Mouse (Mus musculus) stomach, embryonic 16.5 days (tissue): ENCODE measurements at regions not wholly inside any gene's neighbourhood (a gene's known extent, or its start where the extent isn't known, plus 50 kb on each side); places are given as distances from the start of the nearest gene placed in this dataset.

ENCODE experiments used
- ATAC-seq: fragments of 200-750 bp; cut with Nextera tagmentation; 2 replicates; pipeline ENCODE4 v1.8.0; 2017; ENCODE audit warnings: moderate number of reproducible peaks, moderate TSS enrichment; ENCODE audit not compliant: insufficient read depth, low FRiP score
- H3K27ac ChIP-seq: fragments of 300-500 bp; sonication (generic); 2 replicates; pipeline ENCODE4 v1.5.1; 2014; ENCODE audit warnings: low read length
- H3K27me3 ChIP-seq: fragments of 300-500 bp; sonication (generic); 2 replicates; pipeline ENCODE4 v1.6.1; 2014; ENCODE audit warnings: low read length, control low read depth, mixed read lengths; ENCODE audit not compliant: control insufficient read depth, insufficient read depth
- H3K36me3 ChIP-seq: fragments of 300-500 bp; sonication (generic); 2 replicates; pipeline ENCODE4 v1.6.1; 2014; ENCODE audit warnings: low read length; ENCODE audit not compliant: control insufficient read depth, insufficient read depth
- H3K4me1 ChIP-seq: fragments of 300-500 bp; sonication (generic); 2 replicates; pipeline ENCODE4 v1.6.1; 2014; ENCODE audit warnings: low read length, control low read depth, mixed read lengths; ENCODE audit not compliant: control insufficient read depth, insufficient read depth
- H3K4me2 ChIP-seq: fragments of 300-500 bp; sonication (generic); 2 replicates; pipeline ENCODE4 v1.6.1; 2014; ENCODE audit warnings: low read depth, low read length, mixed read lengths
- H3K4me3 ChIP-seq: fragments of 300-500 bp; sonication (generic); replicated peaks from 2 replicates; pipeline ENCODE4 v1.5.1; 2014; ENCODE audit warnings: mild to moderate bottlenecking, low read length
- H3K9ac ChIP-seq: fragments of 300-500 bp; sonication (generic); 2 replicates; pipeline ENCODE4 v1.6.1; 2014; ENCODE audit warnings: low read length
- H3K9me3 ChIP-seq: fragments of 300-500 bp; sonication (generic); replicated peaks from 2 replicates; pipeline ENCODE4 v1.6.1; 2016; ENCODE audit warnings: low read length, control low read depth; ENCODE audit not compliant: control insufficient read depth
- WGBS: fragments of 180-500 bp; shearing (Covaris S2); extraction: QIAGEN DNeasy Blood & Tissue Kit; methylation state at CpG from one replicate; pipeline ENCODE4 v1.1.7; 2014; 5-methylcytosine and 5-hydroxymethylcytosine counted together

DNA sequence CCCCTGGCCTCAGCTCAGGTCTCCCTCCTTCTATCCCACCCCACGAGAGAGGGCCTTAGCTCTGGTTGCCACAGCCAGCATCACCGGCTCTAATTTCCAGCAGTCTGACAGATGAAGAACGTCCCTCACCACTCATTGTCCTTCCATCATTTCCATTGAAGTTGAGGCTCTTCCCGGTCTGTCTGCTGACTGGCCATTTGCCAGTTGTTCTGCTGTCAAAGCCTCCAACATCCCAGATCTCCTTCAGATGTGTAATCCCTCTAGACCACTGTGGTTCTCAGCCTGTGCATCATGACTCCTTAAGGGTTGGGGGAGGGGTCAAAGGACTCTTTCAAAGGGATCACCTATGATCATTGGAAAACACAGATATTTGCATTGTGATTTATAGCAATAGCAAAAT is 181.6 kb downstream of the Rplp1 start:
- Histone ChIP-seq H3K4me3 (no peak overlapping the region), H3K4me1 (no peaks in the 10 kb centered on the region), H3K27ac (no peak overlapping the region), H3K4me2 (no peak overlapping the region), H3K27me3 (no peaks in the 10 kb centered on the region), H3K9me3 (no peaks in the 10 kb centered on the region), H3K36me3 (no peaks in the 10 kb centered on the region), H3K9ac (no peak overlapping the region)
- no peak for ATAC-seq
- WGBS: 55% methylated on average over 4 of the region's 4 CpGs

GRCm38 (mm10) chr9:61728115-61728514 is 186.2 kb downstream of the Rplp1 start:
- no peaks in the 10 kb centered on the region for H3K36me3 ChIP-seq
- H3K4me3 ChIP-seq: no peak overlapping the region
- no peaks in the 10 kb centered on the region for H3K27me3 ChIP-seq
- no peak overlapping the region for H3K9ac ChIP-seq
- no peak overlapping the region for H3K4me2 ChIP-seq
- H3K27ac ChIP-seq: no peak overlapping the region
- H3K4me1 ChIP-seq: no peaks in the 10 kb centered on the region; the same call in none of the 2 replicates
- ATAC-seq: no peak
- 46% methylated on average over 4 of the region's 4 CpGs for WGBS
- H3K9me3 ChIP-seq: no peaks in the 10 kb centered on the region

- no peak for ATAC-seq
- H3K27ac ChIP-seq: no peak overlapping the region
- H3K9ac ChIP-seq: no peak overlapping the region
- WGBS: 53% methylated on average over 10 of the region's 10 CpGs
- peaks cover 3% of the 10 kb centered on the region for H3K4me1 ChIP-seq
- no peaks in the 10 kb centered on the region for H3K27me3 ChIP-seq
- H3K36me3 ChIP-seq: no peaks in the 10 kb centered on the region
- no peaks in the 10 kb centered on the region for H3K9me3 ChIP-seq
- H3K4me2 ChIP-seq: no peak overlapping the region
- no peak overlapping the region for H3K4me3 ChIP-seq
Measured at GRCm38 (mm10) chr9:61727651-61728050, 186.7 kb downstream of the Rplp1 start.

DNA sequence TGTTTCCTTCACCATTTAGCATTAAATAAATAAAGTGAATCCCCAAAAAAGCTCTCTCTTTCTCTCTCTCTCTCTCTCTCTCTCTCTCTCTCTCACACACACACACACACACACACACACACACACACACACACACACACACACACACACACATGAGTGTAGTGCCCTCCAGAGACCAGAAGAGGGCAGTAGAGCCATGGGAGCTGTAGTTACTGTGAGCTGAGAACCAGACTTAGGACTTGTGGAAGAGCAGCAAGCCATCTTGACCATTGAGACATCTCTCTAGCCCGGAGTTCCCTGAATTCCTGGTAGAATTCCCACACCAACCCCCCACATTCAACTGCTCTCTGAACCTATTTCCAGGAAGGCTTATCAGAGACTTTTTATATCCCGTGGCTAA is 190.3 kb downstream of the Rplp1 start:
- Histone ChIP-seq H3K27me3 (no peaks in the 10 kb centered on the region), H3K4me1 (peaks cover 6% of the 10 kb centered on the region), H3K27ac (no peak overlapping the region), H3K36me3 (no peaks in the 10 kb centered on the region), H3K9ac (no peak overlapping the region), H3K9me3 (no peaks in the 10 kb centered on the region), H3K4me3 (no peak overlapping the region), H3K4me2 (no peak overlapping the region)
- 93% methylated on average over 2 of the region's 2 CpGs for WGBS
- no peak for ATAC-seq

GRCm38 (mm10) chr9:61723021-61723581 is 191.2 kb downstream of the Rplp1 start:
- Histone ChIP-seq H3K4me3 (no peak overlapping the region), H3K9me3 (no peaks in the 10 kb centered on the region), H3K9ac (no peak overlapping the region), H3K27ac (peak overlapping the region; percentile 34; the same call in 1 of the 2 replicates), H3K4me1 (peaks cover 6% of the 10 kb centered on the region), H3K36me3 (no peaks in the 10 kb centered on the region), H3K27me3 (no peaks in the 10 kb centered on the region), H3K4me2 (no peak overlapping the region)
- ATAC-seq: peak; percentile 60; the same call in 1 of the 2 replicates
- 31% methylated on average over 8 of the region's 8 CpGs for WGBS

- WGBS: 87% methylated on average over 5 of the region's 5 CpGs
- peaks cover 6% of the 10 kb centered on the region for H3K4me1 ChIP-seq
- ATAC-seq: no peak
Measured at GRCm38 (mm10) chr9:61721851-61722250, 192.5 kb downstream of the Rplp1 start.

GRCm38 (mm10) chr9:61721071-61721470 is 193.3 kb downstream of the Rplp1 start:
- H3K36me3 ChIP-seq: no peaks in the 10 kb centered on the region
- WGBS: 53% methylated on average over 4 of the region's 4 CpGs

More at GRCm38 (mm10) chr9:61721851-61722250, 192.5 kb downstream of the Rplp1 start:
- no peaks in the 10 kb centered on the region for H3K36me3 ChIP-seq
- H3K9ac ChIP-seq: no peak overlapping the region
- no peak overlapping the region for H3K4me3 ChIP-seq
- no peak overlapping the region for H3K27ac ChIP-seq
- H3K27me3 ChIP-seq: no peaks in the 10 kb centered on the region
- no peaks in the 10 kb centered on the region for H3K9me3 ChIP-seq
- no peak overlapping the region for H3K4me2 ChIP-seq

GRCm38 (mm10) chr9:61720206-61720605 is 194.1 kb downstream of the Rplp1 start:
- Histone ChIP-seq H3K36me3 (no peaks in the 10 kb centered on the region), H3K4me2 (no peak overlapping the region), H3K4me3 (no peak overlapping the region), H3K27ac (no peak overlapping the region), H3K9ac (no peak overlapping the region; the same call in 1 of the 2 replicates), H3K4me1 (peaks cover 6% of the 10 kb centered on the region), H3K27me3 (no peaks in the 10 kb centered on the region), H3K9me3 (no peaks in the 10 kb centered on the region)
- no peak for ATAC-seq
- 66% methylated on average over 5 of the region's 5 CpGs for WGBS

More at GRCm38 (mm10) chr9:61721071-61721470, 193.3 kb downstream of the Rplp1 start:
- Histone ChIP-seq H3K4me3 (no peak overlapping the region), H3K4me2 (no peak overlapping the region), H3K9ac (no peak overlapping the region), H3K9me3 (no peaks in the 10 kb centered on the region), H3K4me1 (peaks cover 6% of the 10 kb centered on the region), H3K27me3 (no peaks in the 10 kb centered on the region), H3K27ac (no peak overlapping the region)
- ATAC-seq: no peak

DNA sequence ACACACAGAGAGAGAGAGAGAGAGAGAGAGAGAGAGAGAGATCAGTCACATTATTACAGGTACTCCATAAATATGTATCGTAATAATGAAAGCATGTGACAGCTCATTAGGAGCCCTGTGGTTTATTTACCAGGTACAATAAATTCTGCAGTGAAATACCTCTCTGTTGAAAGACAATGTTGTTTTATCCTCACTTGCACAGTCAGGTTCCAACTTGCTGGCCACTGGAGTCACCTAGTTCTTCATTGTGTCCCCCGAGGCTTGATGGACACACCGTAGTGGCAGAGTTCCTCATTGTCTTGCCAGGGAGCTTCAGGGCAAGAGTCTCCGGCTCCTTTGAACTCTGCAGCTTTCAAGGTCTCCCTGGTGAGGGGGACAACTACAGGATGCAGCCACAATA is 197.6 kb downstream of the Rplp1 start:
- Histone ChIP-seq H3K27me3 (no peaks in the 10 kb centered on the region), H3K9ac (no peak overlapping the region), H3K36me3 (no peaks in the 10 kb centered on the region), H3K4me3 (no peak overlapping the region), H3K4me2 (no peak overlapping the region), H3K9me3 (no peaks in the 10 kb centered on the region), H3K27ac (no peak overlapping the region), H3K4me1 (peaks cover 8% of the 10 kb centered on the region)
- 67% methylated on average over 4 of the region's 4 CpGs for WGBS
- ATAC-seq: no peak
